Mouse (Mus musculus) forebrain, embryonic 13.5 days (tissue): ENCODE data around the gene Fam120a. TPM values are rescaled to one million over a fixed set of nuclear protein-coding genes. Genes with fewer than 3 reads are reported as not detected.

ENCODE experiments used
- ATAC-seq: fragments of 200-750 bp; cut with Nextera tagmentation; 2 replicates; pipeline ENCODE4 v1.8.0; 2017
- H3K27ac ChIP-seq: fragments of 300-500 bp; sonication (generic); 2 replicates; pipeline ENCODE4 v1.5.1; 2015; ENCODE audit warnings: inconsistent platforms, mild to moderate bottlenecking, moderate library complexity
- H3K27me3 ChIP-seq: fragments of 300-500 bp; sonication (generic); 2 replicates; pipeline ENCODE4 v1.6.1; 2015; ENCODE audit warnings: mild to moderate bottlenecking, inconsistent platforms
- H3K36me3 ChIP-seq: fragments of 300-500 bp; sonication (generic); 2 replicates; pipeline ENCODE4 v1.6.1; 2015; ENCODE audit warnings: mild to moderate bottlenecking, inconsistent platforms; ENCODE audit not compliant: poor library complexity, severe bottlenecking
- H3K4me1 ChIP-seq: fragments of 300-500 bp; sonication (generic); 2 replicates; pipeline ENCODE4 v1.6.1; 2015; ENCODE audit warnings: inconsistent platforms
- H3K4me2 ChIP-seq: fragments of 300-500 bp; sonication (generic); 2 replicates; pipeline ENCODE4 v1.6.1; 2015; ENCODE audit warnings: inconsistent platforms, mild to moderate bottlenecking, moderate library complexity
- H3K4me3 ChIP-seq: fragments of 300-500 bp; sonication (generic); 2 replicates; pipeline ENCODE4 v1.5.1; 2015; ENCODE audit warnings: mild to moderate bottlenecking, inconsistent platforms
- H3K9ac ChIP-seq: fragments of 300-500 bp; sonication (generic); 2 replicates; pipeline ENCODE4 v1.6.1; 2015; ENCODE audit warnings: mild to moderate bottlenecking, inconsistent platforms
- H3K9me3 ChIP-seq: fragments of 300-500 bp; sonication (generic); replicated peaks from 2 replicates; pipeline ENCODE4 v1.6.1; 2016; ENCODE audit warnings: inconsistent platforms
- WGBS: fragments of 180-500 bp; shearing (Covaris S2); methylation state at CpG from one replicate; pipeline ENCODE4 v1.1.7; 2015; 5-methylcytosine and 5-hydroxymethylcytosine counted together
- polyA plus RNA-seq: library from polyadenylated mRNA; unstranded; fragments of >200 nt; fragmentation: Nextera tagmentation; extraction: Ambion mirVana; gene quantifications from 2 replicates; pipeline ENCODE4 v1.2.1, GENCODE M21; 2015

The Fam120a gene
- polyA plus RNA-seq, 1 experiment from 2014 or later = 16.0 TPM

DNA sequence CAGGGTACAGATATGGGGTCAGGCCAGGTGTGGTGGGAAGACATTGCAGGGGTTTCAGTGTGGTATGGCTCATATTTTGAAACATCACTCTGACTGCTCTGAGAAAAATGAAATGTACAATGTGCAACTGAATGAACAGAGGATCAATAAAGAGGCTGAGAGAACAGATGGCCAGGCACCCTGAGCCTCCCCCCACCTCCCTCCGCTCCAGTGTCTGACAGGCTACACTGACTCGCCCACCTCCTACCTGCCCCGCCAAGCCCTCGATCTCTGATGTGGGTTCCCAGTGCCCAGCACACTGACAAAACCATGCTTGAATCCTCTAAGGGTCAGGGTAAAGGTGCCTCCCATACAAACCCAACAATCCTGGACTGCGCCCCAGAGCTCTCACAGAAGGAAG is 36.6 kb downstream of the Fam120a start:
- H3K36me3 ChIP-seq = peaks cover 74% of the 10 kb centered on the region
- no peaks in the 10 kb centered on the region for H3K9me3 ChIP-seq
- no peak overlapping the region for H3K9ac ChIP-seq
- peaks cover 13% of the 10 kb centered on the region for H3K4me1 ChIP-seq
- no peak overlapping the region for H3K4me2 ChIP-seq
- peak overlapping the region; percentile 22 for H3K27ac ChIP-seq
- 83% methylated on average over 5 of the region's 5 CpGs for WGBS
- ATAC-seq = no peak
- no peak overlapping the region for H3K4me3 ChIP-seq
- no peaks in the 10 kb centered on the region for H3K27me3 ChIP-seq

- H3K27ac ChIP-seq = no peak overlapping the region
- peaks cover 73% of the 10 kb centered on the region for H3K36me3 ChIP-seq
- WGBS = 94% methylated on average over 3 of the region's 3 CpGs
- H3K4me3 ChIP-seq = no peak overlapping the region
- no peak for ATAC-seq
- no peak overlapping the region for H3K9ac ChIP-seq
- H3K4me1 ChIP-seq = peaks cover 13% of the 10 kb centered on the region
- H3K4me2 ChIP-seq = no peak overlapping the region
- H3K27me3 ChIP-seq = no peaks in the 10 kb centered on the region
- H3K9me3 ChIP-seq = no peaks in the 10 kb centered on the region
Measured at GRCm38 (mm10) chr13:48929535-48930110, 38.2 kb downstream of the Fam120a start.

GRCm38 (mm10) chr13:48927609-48928008 is 40.2 kb downstream of the Fam120a start:
- ATAC-seq = no peak

DNA sequence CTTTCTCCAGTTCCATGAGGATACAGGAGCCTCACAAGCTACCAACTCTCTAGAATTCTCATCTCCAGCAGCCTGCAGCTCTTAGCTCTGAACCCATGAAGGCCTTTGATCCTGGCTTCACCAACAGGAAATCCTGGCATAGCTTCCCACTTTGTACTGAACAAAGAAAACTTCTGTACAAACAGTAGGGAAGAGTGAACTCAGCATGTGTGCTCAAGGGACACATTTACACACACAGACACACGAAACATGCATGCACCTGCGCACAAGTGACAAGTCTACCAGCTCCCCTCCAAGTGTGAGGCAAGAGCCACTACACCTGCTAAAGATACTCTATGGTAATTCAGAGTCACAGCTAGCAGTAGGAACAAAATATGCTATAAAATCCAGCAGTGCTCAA is 45.1 kb downstream of the Fam120a start:
- Histone ChIP-seq H3K27me3 (no peaks in the 10 kb centered on the region), H3K4me1 (no peaks in the 10 kb centered on the region), H3K4me2 (no peak overlapping the region), H3K4me3 (no peak overlapping the region), H3K27ac (peak overlapping the region; percentile 44; the same call in 1 of the 2 replicates), H3K36me3 (peaks cover 55% of the 10 kb centered on the region), H3K9me3 (no peaks in the 10 kb centered on the region), H3K9ac (no peak overlapping the region)
- WGBS = 95% methylated on average over 2 of the region's 2 CpGs
- no peak for ATAC-seq

More at GRCm38 (mm10) chr13:48927609-48928008, 40.2 kb downstream of the Fam120a start:
- Histone ChIP-seq H3K27ac (no peak overlapping the region), H3K4me2 (no peak overlapping the region), H3K9me3 (no peaks in the 10 kb centered on the region), H3K4me1 (peaks cover 13% of the 10 kb centered on the region), H3K27me3 (no peaks in the 10 kb centered on the region), H3K36me3 (peaks cover 57% of the 10 kb centered on the region), H3K9ac (no peak overlapping the region), H3K4me3 (no peak overlapping the region)
- 96% methylated on average over 2 of the region's 2 CpGs for whole genome bisulfite sequencing

DNA sequence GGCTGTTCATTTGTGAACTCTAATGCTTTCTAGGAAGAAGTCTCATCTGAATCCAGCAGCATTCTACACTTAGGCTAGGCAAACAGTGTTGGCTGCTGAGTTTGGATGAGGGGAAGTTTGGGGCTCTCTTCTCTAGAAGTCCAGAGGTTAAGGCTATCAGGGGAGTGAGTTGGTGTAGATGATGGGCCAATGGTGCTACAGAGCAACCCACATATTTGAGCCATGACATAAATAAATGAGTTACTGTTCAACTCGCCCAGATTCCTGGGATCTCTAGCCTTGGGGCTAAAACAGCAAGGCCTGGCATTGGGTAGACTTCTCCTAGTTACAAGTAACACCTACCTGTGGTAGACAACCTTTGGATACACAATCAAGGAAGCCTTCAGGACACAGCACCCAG is 46.6 kb downstream of the Fam120a start:
- Histone ChIP-seq H3K4me1 (no peaks in the 10 kb centered on the region), H3K9me3 (no peaks in the 10 kb centered on the region), H3K4me2 (no peak overlapping the region), H3K36me3 (peaks cover 51% of the 10 kb centered on the region), H3K27me3 (no peaks in the 10 kb centered on the region), H3K27ac (no peak overlapping the region), H3K9ac (no peak overlapping the region), H3K4me3 (no peak overlapping the region)
- 92% methylated on average over 1 of the region's 1 CpGs for WGBS
- no peak for ATAC-seq

GRCm38 (mm10) chr13:48919756-48920415 is 47.9 kb downstream of the Fam120a start:
- no peak for ATAC-seq
- H3K9ac ChIP-seq = no peak overlapping the region
- H3K27me3 ChIP-seq = no peaks in the 10 kb centered on the region
- no peaks in the 10 kb centered on the region for H3K4me1 ChIP-seq
- H3K9me3 ChIP-seq = no peaks in the 10 kb centered on the region
- no peak overlapping the region for H3K4me3 ChIP-seq
- no peak overlapping the region for H3K4me2 ChIP-seq
- H3K27ac ChIP-seq = no peak overlapping the region
- peaks cover 62% of the 10 kb centered on the region for H3K36me3 ChIP-seq
- 92% methylated on average over 7 of the region's 7 CpGs for WGBS

DNA sequence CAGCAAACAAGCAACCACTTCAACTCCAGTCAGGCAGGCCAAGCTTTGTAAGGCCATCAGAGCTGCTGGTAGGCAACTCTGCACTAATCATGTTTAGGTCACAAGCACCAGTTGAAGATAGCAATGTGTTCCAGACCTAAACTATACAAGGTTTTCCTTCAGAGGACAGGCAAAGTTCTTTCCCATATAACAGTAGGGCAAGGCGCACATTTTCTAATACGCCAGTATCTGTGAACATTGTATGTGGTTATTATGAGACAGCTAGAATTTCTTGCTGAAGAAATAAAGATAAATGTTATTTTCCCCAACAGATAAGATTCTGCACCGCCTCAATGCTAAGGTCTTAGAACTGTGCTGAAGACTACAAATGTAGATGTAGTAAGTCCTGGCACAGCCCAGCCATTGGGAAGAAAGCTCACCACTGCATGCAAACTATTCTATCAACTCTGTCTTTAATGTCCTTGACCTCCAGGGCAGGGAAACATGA is 50.7 kb downstream of the Fam120a start:
- H3K4me2 ChIP-seq = no peak overlapping the region
- peaks cover 78% of the 10 kb centered on the region for H3K36me3 ChIP-seq
- WGBS = 96% methylated on average over 3 of the region's 3 CpGs

GRCm38 (mm10) chr13:48913680-48914079 is 54.1 kb downstream of the Fam120a start:
- no peak overlapping the region for H3K9ac ChIP-seq
- H3K27ac ChIP-seq = no peak overlapping the region
- 0 out of 2 replicates have a peak, but pooled peaks cover 6% of the 10 kb centered on the region for H3K4me1 ChIP-seq
- ATAC-seq = no peak
- WGBS = 66% methylated on average over 1 of the region's 1 CpGs
- no peak overlapping the region for H3K4me2 ChIP-seq
- no peaks in the 10 kb centered on the region for H3K9me3 ChIP-seq
- no peaks in the 10 kb centered on the region for H3K27me3 ChIP-seq
- peaks cover 73% of the 10 kb centered on the region for H3K36me3 ChIP-seq
- H3K4me3 ChIP-seq = no peak overlapping the region

More for the DNA sequence above, 50.7 kb downstream of the Fam120a start:
- Histone ChIP-seq H3K4me3 (no peak overlapping the region), H3K27me3 (no peaks in the 10 kb centered on the region), H3K27ac (no peak overlapping the region), H3K9ac (no peak overlapping the region), H3K4me1 (0 out of 2 replicates have a peak, but pooled peaks cover 6% of the 10 kb centered on the region), H3K9me3 (no peaks in the 10 kb centered on the region)
- no peak for ATAC-seq

- H3K9me3 ChIP-seq = no peaks in the 10 kb centered on the region
- no peak overlapping the region for H3K9ac ChIP-seq
- 0 out of 2 replicates have a peak, but pooled peaks cover 6% of the 10 kb centered on the region for H3K4me1 ChIP-seq
- H3K27ac ChIP-seq = no peak overlapping the region
- H3K27me3 ChIP-seq = no peaks in the 10 kb centered on the region
- H3K4me3 ChIP-seq = no peak overlapping the region
- H3K4me2 ChIP-seq = no peak overlapping the region
- no peak for ATAC-seq
- WGBS = 83% methylated on average over 3 of the region's 3 CpGs
- peaks cover 78% of the 10 kb centered on the region for H3K36me3 ChIP-seq
Measured at GRCm38 (mm10) chr13:48913141-48913540, 54.7 kb downstream of the Fam120a start.

DNA sequence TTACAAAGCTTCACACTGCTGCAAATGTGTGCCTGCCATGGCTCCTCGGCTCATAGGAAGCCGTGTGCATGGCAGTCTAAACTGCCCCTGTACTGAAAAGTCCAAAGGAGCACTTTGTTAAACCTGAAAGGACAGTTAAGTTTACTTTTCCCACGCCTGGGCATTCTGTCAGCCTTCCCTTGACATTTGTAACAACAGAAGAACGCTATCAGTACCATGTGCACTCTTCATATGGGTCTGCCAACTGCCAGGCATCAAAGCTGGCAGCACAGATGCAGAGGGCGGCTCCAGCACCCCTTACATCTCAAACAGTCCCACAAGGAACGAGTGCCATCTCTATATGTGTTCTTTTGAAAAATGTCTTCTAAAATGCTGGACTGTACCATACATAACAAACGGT is 56.4 kb downstream of the Fam120a start:
- 0 out of 2 replicates have a peak, but pooled peaks cover 6% of the 10 kb centered on the region for H3K4me1 ChIP-seq
- no peaks in the 10 kb centered on the region for H3K27me3 ChIP-seq
- H3K36me3 ChIP-seq = peaks cover 73% of the 10 kb centered on the region
- no peak overlapping the region for H3K27ac ChIP-seq
- no peak for ATAC-seq
- no peak overlapping the region for H3K4me3 ChIP-seq
- H3K9me3 ChIP-seq = no peaks in the 10 kb centered on the region
- H3K4me2 ChIP-seq = no peak overlapping the region
- 90% methylated on average over 7 of the region's 7 CpGs for WGBS
- H3K9ac ChIP-seq = no peak overlapping the region

- no peak for ATAC-seq
- Histone ChIP-seq H3K9ac (no peak overlapping the region), H3K36me3 (peaks cover 79% of the 10 kb centered on the region), H3K9me3 (no peaks in the 10 kb centered on the region), H3K4me3 (no peak overlapping the region), H3K4me1 (no peaks in the 10 kb centered on the region), H3K27ac (no peak overlapping the region), H3K27me3 (no peaks in the 10 kb centered on the region), H3K4me2 (no peak overlapping the region)
- WGBS = 92% methylated on average over 2 of the region's 2 CpGs
Measured at GRCm38 (mm10) chr13:48905458-48905857, 62.4 kb downstream of the Fam120a start.

- Histone ChIP-seq H3K4me1 (no peaks in the 10 kb centered on the region), H3K4me2 (no peak overlapping the region), H3K4me3 (no peak overlapping the region), H3K36me3 (peaks cover 62% of the 10 kb centered on the region), H3K9me3 (no peaks in the 10 kb centered on the region), H3K27ac (no peak overlapping the region), H3K9ac (no peak overlapping the region), H3K27me3 (no peaks in the 10 kb centered on the region)
- WGBS = 94% methylated on average over 5 of the region's 5 CpGs
- no peak for ATAC-seq
Measured at GRCm38 (mm10) chr13:48895376-48895775, 72.4 kb downstream of the Fam120a start.
